Mouse (Mus musculus): Measurements from ENCODE around the gene Olfr816.
"Not testable (repeated sequence)": the region's sequence is repeated elsewhere in the genome, so short reads cannot be mapped to it uniquely, and the experiment has no call there.

Olfr816 gene

GRCm38 (mm10) chr10:129915497-129915896, at the start of gene Olfr816:
Gene Olfr816 (minus strand): TSS chr10:129915597.
- no peak for DNase-seq (ENCODE audit: low read depth, low spot score)

DNA sequence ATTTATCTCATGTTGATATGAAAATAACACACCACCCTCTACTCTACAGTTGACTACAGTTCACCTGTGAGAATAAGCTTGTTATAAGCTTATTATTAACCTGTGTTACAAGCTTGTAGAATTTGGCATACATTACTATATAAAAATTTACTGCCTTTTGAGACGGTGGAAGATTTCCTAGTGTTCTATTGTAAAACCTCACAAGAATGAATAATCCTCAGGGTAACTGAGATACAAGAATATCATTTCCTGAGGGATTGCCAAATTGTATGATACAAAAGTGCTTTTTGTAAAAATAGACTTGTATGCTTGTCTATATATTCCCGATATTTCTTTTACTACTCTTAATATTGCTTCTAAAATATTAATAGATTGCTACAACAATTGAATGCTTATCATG, 33.6 kb upstream of the Olfr816 start, which contains the start of gene Olfr818:
TSS of gene Olfr818 (minus strand) at position 101 of the 400 bp plus-strand sequence.
- no peak for DNase-seq (ENCODE audit: low read depth, low spot score)

DNA sequence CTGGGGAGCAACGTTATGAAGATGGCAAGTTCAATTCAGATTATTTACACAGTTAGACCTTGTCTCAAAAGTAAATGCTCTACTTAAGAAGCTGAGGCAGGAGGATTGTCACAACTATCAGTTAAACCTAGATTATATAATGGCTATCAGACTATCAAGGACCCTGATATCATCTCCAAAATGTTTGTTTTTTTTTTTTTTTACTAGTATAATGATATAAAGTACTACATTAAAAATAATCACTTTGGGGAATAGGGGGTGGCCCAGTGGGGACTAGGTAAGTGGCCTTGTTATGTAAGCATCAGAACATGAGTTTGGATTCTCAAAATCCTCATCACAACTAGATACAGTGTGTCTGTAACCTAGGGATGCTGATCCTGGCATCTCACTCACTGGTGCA, 9.6 kb downstream of the Olfr816 start, which contains the start of gene Olfr815:
TSS of gene Olfr815 (minus strand) at position 101 of the 400 bp plus-strand sequence.
- DNase-seq (ENCODE audit: low read depth, low spot score): not testable (repeated sequence)

GRCm38 (mm10) chr10:129885934-129886333, 29.5 kb downstream of the Olfr816 start:
- DNase-seq (ENCODE audit: low read depth, low spot score): no peak

- not testable (repeated sequence) for DNase-seq (ENCODE audit: low read depth, low spot score)
Observed at GRCm38 (mm10) chr10:129885496-129885895, 29.9 kb downstream of the Olfr816 start.

- DNase-seq (ENCODE audit: low read depth, low spot score): not testable (repeated sequence)
Observed at GRCm38 (mm10) chr10:129879751-129880150, 35.6 kb downstream of the Olfr816 start, which contains the start of gene Olfr814. Gene Olfr814 (minus strand): TSS chr10:129879851.
